Mouse (Mus musculus) forebrain, embryonic 11.5 days (tissue): Measurements from ENCODE around the gene Vti1b. TPM values are rescaled to one million over a fixed set of nuclear protein-coding genes. Genes with fewer than 3 reads are reported as not detected.

Experiments
- ATAC-seq: fragments of 200-750 bp; cut with Nextera tagmentation; replicated peaks from 2 replicates; pipeline ENCODE4 v1.8.0; 2017; ENCODE audit warnings: moderate TSS enrichment; ENCODE audit not compliant: low FRiP score
- DNase-seq: peaks from one replicate; pipeline ENCODE4 v3.0.0-alpha.2; 2017; ENCODE audit warnings: low spot score
- H3K27ac ChIP-seq: fragments of 300-500 bp; sonication (generic); 2 replicates; pipeline ENCODE4 v1.5.1; 2014; ENCODE audit warnings: low read depth, low read length
- H3K27me3 ChIP-seq: fragments of 300-500 bp; sonication (generic); 2 replicates; pipeline ENCODE4 v1.6.1; 2014; ENCODE audit warnings: mild to moderate bottlenecking, low read length, mixed read lengths; ENCODE audit not compliant: control insufficient read depth, insufficient read depth
- H3K36me3 ChIP-seq: fragments of 300-500 bp; sonication (generic); 2 replicates; pipeline ENCODE4 v1.6.1; 2014; ENCODE audit warnings: mild to moderate bottlenecking, low read length, moderate library complexity, mixed read lengths; ENCODE audit not compliant: control insufficient read depth, insufficient read depth
- H3K4me1 ChIP-seq: fragments of 300-500 bp; sonication (generic); replicated peaks from 2 replicates; pipeline ENCODE4 v1.6.1; 2014; ENCODE audit warnings: low read length, mixed read lengths; ENCODE audit not compliant: control insufficient read depth, insufficient read depth
- H3K4me2 ChIP-seq: fragments of 300-500 bp; sonication (generic); 2 replicates; pipeline ENCODE4 v1.6.1; 2014; ENCODE audit warnings: low read depth, mild to moderate bottlenecking, low read length, moderate library complexity, mixed read lengths; ENCODE audit not compliant: severe bottlenecking
- H3K4me3 ChIP-seq: fragments of 300-500 bp; sonication (generic); 2 replicates; pipeline ENCODE4 v1.5.1; 2014; ENCODE audit warnings: low read depth, low read length
- H3K9ac ChIP-seq: fragments of 300-500 bp; sonication (generic); 2 replicates; pipeline ENCODE4 v1.6.1; 2014; ENCODE audit warnings: low read length
- H3K9me3 ChIP-seq: fragments of 300-500 bp; sonication (generic); 2 replicates; pipeline ENCODE4 v1.6.1; 2016; ENCODE audit warnings: low read length, mixed read lengths; ENCODE audit not compliant: control insufficient read depth
- WGBS: fragments of 180-500 bp; shearing (Covaris S2); extraction: QIAGEN DNeasy Blood & Tissue Kit; methylation state at CpG from one replicate; pipeline ENCODE4 v1.1.7; 2014; 5-methylcytosine and 5-hydroxymethylcytosine counted together
- polyA plus RNA-seq: library from polyadenylated mRNA; unstranded; fragments of >200 nt; fragmentation: Nextera tagmentation; extraction: Ambion mirVana; gene quantifications from 2 replicates; pipeline ENCODE4 v1.2.1, GENCODE M21; 2014

The Vti1b gene
- 88.3 and 97.8 TPM in 2 replicates for polyA plus RNA-seq

DNA sequence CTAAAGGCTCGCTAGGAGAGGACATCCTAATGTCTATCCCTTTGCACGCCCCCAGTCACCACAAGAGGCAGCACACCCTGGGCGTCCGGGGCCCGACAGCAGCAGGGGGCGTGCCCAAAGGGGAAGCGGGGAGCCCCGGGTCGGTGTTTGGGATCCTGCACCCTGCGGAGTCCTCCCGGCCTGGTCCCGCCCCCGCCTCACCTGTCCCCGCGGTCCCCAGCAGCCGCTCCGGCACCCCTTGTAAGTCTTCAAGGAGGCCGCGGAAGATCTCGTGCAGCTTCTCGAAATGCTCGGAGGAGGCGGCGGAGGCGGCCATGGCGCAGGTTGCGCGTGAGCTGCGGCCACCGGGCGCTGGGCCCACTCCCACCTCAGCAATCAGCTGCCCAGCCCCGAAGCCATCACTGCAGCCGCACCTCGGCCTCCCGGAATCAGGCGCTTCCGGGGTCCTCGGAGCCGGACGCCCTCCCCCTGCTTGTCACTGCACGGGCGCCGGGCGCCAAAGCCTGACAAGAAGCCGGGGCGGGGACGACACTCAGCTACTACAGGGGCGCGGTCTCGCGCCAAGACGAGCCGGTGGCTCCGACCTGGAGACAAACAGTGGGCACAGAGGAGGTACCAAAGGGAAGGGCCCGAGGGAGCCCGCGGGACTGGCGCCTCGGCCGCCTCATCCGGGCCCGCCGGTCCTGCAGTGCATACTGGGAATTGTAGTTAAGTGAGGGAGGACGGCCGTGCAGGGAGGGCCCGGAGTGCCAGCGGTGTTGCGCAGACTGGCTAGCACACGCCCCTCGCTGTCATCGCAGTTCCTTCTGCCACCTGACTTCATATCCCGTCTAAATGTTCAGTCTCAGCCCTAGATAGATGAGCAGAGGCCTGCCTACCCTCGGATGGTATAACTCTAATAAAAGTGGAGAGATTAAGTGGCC lies at the start of gene Vti1b:
Vti1b (minus strand) TSS at position 649 of the 923 bp plus-strand sequence.
- Histone ChIP-seq H3K4me1 (0 out of 2 replicates have a peak, but pooled peaks cover 2% of the 10 kb centered on the region), H3K9ac (peak within 1 kb of the TSS; percentile 90), H3K27ac (peak within 1 kb of the TSS; percentile 89), H3K36me3 (0 out of 2 replicates have a peak, but pooled peaks cover 3% of the 10 kb centered on the region), H3K4me2 (peak within 1 kb of the TSS; percentile 52), H3K27me3 (no peaks in the 10 kb centered on the region), H3K9me3 (no peaks in the 10 kb centered on the region), H3K4me3 (peak within 1 kb of the TSS; percentile 95)
- ATAC-seq (peak; percentile 97), DNase-seq (peak; percentile 92)
- under 1% methylated on average over 73 of the region's 73 CpGs for WGBS

DNA sequence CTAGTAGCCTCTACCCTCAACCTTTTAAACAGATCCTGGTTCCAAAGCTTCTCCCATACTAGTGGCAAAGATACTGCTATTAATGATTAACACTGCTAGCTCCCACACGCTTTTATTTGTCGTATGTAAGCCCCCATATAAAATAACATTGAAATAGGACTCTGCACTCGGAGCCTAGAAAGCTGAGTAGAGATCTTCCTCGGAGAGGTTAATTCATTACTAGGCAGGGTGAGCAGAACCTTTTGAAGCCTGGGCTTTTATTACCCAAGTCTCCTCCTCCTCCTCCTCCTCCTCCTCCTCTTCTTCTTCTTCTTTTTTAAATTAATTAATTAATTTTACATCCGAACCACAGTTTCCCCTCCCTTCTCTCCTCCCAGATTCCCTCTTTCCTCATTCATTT lies 45.0 kb upstream of the Vti1b start:
- H3K4me2 ChIP-seq, result no peak overlapping the region
- no peak overlapping the region for H3K4me3 ChIP-seq
- H3K36me3 ChIP-seq, result no peaks in the 10 kb centered on the region
- no peak overlapping the region for H3K27ac ChIP-seq
- no peak overlapping the region for H3K9ac ChIP-seq
- H3K4me1 ChIP-seq, result no peaks in the 10 kb centered on the region
- no peaks in the 10 kb centered on the region for H3K27me3 ChIP-seq
- ATAC-seq, result no peak
- DNase-seq, result no peak
- no peaks in the 10 kb centered on the region for H3K9me3 ChIP-seq
- WGBS, result 83% methylated on average over 5 of the region's 5 CpGs

DNA sequence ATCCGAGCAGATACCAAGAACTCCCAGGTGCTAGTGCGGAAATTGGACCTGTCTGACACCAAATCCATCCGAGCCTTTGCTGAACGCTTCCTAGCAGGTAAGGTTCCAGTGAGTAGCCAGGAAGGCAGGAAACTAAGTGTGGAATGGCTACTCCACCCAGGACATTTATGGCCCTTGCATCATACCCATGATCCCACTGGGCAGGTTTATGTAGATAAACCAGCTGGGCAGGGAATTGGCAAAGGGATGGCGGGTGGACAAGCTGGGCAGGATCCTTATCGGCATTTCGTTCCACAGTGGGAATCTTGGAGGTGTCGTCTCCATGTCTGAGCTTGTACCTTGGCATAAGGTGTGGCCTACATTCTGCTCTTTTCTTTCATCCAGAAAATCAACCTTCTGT lies 39.0 kb upstream of the Vti1b start:
- no peak for DNase-seq
- ATAC-seq, result no peak
- Histone ChIP-seq H3K4me3 (no peak overlapping the region), H3K36me3 (no peaks in the 10 kb centered on the region), H3K4me1 (no peaks in the 10 kb centered on the region), H3K27me3 (no peaks in the 10 kb centered on the region), H3K4me2 (no peak overlapping the region), H3K27ac (no peak overlapping the region), H3K9me3 (no peaks in the 10 kb centered on the region), H3K9ac (no peak overlapping the region)
- WGBS, result 90% methylated on average over 8 of the region's 8 CpGs

DNA sequence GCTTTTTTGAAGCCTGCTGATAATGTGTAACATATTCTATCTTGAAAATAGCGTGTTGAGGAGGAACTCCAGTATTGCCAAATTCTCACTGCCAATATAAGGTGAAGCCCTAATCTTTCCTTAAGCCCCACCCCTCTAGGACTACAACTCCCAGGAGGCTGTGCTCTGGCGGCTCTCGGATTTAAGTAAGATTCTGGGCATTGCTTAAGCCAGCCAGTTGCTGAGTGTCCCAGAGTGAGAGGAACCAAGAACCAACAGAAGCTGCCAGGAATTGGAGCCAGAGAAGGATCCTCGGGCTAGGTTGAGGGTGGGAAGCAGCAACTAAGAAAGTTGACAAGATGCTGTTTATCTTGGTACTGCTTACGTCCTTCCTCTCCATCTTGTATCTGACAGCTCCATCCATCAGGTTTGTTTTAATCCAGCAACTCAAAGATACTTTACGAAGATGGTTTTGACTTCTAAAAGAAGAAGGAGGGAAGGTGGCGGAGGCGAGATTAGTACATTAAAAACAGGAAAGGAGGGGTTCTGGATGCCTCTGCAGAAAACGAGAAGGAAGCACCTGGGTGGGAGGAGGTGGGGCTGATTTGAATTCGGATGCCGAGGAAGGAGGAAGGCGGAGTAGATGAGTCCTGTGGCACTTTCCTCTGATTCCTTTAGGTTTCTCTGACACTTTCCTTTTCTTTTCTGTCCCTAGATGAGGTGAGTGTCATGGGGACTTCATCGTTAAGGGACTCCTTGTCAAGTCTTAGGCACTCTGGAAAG lies 36.4 kb upstream of the Vti1b start, which contains the start of gene Rdh12:
Rdh12 (plus strand) TSS at position 212 of the 762 bp plus-strand sequence.
- no peak for DNase-seq
- no peaks in the 10 kb centered on the region for H3K27me3 ChIP-seq
- peak within 1 kb of the TSS; percentile 45 for H3K9ac ChIP-seq
- no peak within 1 kb of the TSS for H3K27ac ChIP-seq
- H3K36me3 ChIP-seq, result no peaks in the 10 kb centered on the region
- no peaks in the 10 kb centered on the region for H3K4me1 ChIP-seq
- peak within 1 kb of the TSS; percentile 66 for H3K4me2 ChIP-seq
- ATAC-seq, result 0 out of 2 replicates have a peak, but pooled peaks have one; percentile 58
- WGBS, result 6% methylated on average over 13 of the region's 13 CpGs
- peak within 1 kb of the TSS; percentile 37 for H3K4me3 ChIP-seq
- no peaks in the 10 kb centered on the region for H3K9me3 ChIP-seq

DNA sequence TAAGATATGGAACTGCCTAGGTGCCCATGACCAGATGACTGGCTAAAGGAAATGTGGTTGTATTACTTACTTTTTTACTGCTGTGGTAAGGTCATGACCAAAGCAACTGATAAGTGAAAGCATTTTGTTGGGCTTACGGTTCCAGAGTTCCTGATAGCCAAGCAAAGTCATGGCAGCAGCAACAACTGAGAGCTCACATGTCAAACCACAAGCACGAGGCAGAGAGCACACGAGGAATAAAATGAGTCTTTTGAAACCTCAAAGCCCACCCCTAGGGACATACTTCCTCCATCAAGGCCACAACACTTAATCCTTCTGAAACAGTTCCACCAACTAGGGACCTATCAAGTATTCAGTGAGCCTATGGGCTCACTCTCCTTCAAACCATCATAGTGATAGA lies 29.4 kb upstream of the Vti1b start:
- H3K27me3 ChIP-seq, result no peaks in the 10 kb centered on the region
- 69% methylated on average over 3 of the region's 3 CpGs for WGBS
- H3K4me3 ChIP-seq, result no peak overlapping the region
- H3K36me3 ChIP-seq, result no peaks in the 10 kb centered on the region
- no peak for DNase-seq
- no peak overlapping the region for H3K9ac ChIP-seq
- no peak for ATAC-seq
- no peak overlapping the region for H3K4me2 ChIP-seq
- no peaks in the 10 kb centered on the region for H3K4me1 ChIP-seq
- H3K9me3 ChIP-seq, result no peaks in the 10 kb centered on the region
- H3K27ac ChIP-seq, result no peak overlapping the region

DNA sequence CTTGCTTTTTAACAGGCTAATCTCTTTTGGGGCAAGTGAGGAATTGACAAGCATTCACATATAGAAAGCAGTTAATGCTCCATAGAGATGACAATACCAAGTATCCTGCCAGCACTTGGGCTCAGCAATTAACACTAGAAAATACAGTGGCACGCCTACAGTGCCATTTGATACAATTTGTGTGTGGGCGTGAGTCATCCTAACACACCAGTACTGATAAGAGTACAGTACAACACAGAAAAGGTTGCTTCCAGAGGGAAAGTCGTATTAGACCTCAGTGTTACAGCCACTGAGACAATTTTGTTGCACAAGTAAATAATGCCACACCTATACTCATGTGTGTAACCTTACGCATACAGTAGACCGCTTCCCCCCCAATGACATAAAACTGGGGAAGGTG lies 24.6 kb upstream of the Vti1b start:
- no peaks in the 10 kb centered on the region for H3K27me3 ChIP-seq
- no peak for ATAC-seq
- DNase-seq, result no peak
- no peaks in the 10 kb centered on the region for H3K4me1 ChIP-seq
- no peaks in the 10 kb centered on the region for H3K9me3 ChIP-seq
- 84% methylated on average over 5 of the region's 5 CpGs for WGBS
- no peak overlapping the region for H3K4me2 ChIP-seq
- H3K27ac ChIP-seq, result no peak overlapping the region
- no peaks in the 10 kb centered on the region for H3K36me3 ChIP-seq
- no peak overlapping the region for H3K9ac ChIP-seq
- H3K4me3 ChIP-seq, result no peak overlapping the region

DNA sequence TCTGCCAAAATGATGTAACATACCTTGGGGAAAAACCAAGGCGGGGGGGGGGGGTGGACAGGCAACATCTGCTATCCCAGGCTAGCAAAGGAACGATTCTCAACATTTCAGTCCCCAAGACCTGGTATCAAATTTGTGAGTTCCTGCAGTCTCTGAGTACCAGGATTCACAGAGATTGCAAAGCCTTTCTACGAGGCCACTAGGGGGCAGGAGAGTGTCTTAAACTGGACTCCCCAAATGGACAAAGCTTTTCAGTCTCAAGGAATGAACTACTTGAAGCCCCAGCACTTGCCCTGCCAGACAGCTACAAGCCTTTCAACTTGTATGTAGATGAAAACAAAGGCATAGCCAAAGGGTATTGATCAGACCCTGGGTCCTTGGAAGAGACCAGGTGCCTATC lies 21.0 kb upstream of the Vti1b start:
- Histone ChIP-seq H3K4me2 (no peak overlapping the region), H3K27ac (no peak overlapping the region), H3K4me1 (no peaks in the 10 kb centered on the region), H3K9me3 (no peaks in the 10 kb centered on the region), H3K27me3 (no peaks in the 10 kb centered on the region), H3K9ac (no peak overlapping the region), H3K4me3 (no peak overlapping the region), H3K36me3 (no peaks in the 10 kb centered on the region)
- WGBS, result 9% methylated on average over 3 of the region's 3 CpGs
- DNase-seq, result peak; percentile 81
- ATAC-seq, result no peak

DNA sequence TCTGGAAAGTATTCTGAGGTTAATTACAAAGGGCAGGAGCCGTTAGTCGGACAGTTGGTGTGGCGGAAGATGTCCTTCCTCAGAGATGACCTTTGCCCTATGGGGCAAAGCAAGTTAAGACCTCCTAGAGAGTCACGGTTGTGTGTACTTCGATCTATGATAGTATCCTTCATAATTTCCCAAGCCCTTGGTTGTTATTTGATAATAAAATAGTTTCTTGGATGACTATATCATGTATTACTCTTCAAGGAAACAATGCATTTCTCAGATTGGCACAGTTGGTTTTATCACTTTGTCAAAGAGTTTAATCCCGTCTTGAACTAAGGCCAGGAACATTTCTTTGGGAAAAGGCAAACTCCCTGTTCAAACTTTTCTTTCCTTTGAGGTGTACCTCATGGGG lies 19.7 kb upstream of the Vti1b start, which contains the start of gene Rdh11:
Rdh11 (minus strand) TSS at position 101 of the 400 bp plus-strand sequence.
- no peak within 1 kb of the TSS for H3K27ac ChIP-seq
- DNase-seq (no peak), ATAC-seq (no peak)
- H3K9me3 ChIP-seq, result no peaks in the 10 kb centered on the region
- no peaks in the 10 kb centered on the region for H3K36me3 ChIP-seq
- peak within 1 kb of the TSS; percentile 74 for H3K4me3 ChIP-seq
- no peaks in the 10 kb centered on the region for H3K27me3 ChIP-seq
- peak within 1 kb of the TSS; percentile 87 for H3K4me2 ChIP-seq
- no peaks in the 10 kb centered on the region for H3K4me1 ChIP-seq
- peak within 1 kb of the TSS; percentile 72 for H3K9ac ChIP-seq
- 60% methylated on average over 6 of the region's 6 CpGs for WGBS
